Mouse (Mus musculus): ENCODE measurements around the gene Lcn9.

Lcn9 gene

DNA sequence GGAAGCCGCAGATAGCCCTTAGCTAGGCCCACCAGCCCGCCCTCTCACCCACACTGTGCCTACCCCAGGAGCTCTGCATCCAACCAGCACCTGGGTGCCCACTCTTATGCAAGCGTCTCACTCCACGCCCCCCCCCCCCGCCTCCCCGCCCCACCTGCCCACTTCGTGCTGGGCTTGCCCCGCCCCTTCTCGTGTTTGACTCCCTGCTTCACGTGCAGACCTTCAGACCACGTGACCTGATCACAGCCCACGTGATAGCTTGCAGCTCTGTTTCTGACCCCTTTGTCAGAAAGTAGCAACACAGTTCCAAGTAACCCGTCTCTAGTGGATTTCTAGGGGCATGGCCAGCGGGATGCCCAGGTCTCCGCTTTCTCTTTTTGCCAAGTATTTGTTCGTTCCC lies 24.3 kb downstream of the Lcn9 start, which contains the start of gene Sohlh1:
TSS of gene Sohlh1 (minus strand) at position 23 of the 400 bp plus-strand sequence.
- no peak for DNase-seq (ENCODE audit: low spot score in 2 of 2)

- DNase-seq (ENCODE audit: low spot score in 2 of 2) = no peak
Observed at GRCm38 (mm10) chr2:25850330-25850729, 27.4 kb downstream of the Lcn9 start.

- peak; percentile 28 to 67 for DNase-seq (ENCODE audit: low spot score in 2 of 2)
Observed at GRCm38 (mm10) chr2:25852626-25853025, 29.7 kb downstream of the Lcn9 start.

DNA sequence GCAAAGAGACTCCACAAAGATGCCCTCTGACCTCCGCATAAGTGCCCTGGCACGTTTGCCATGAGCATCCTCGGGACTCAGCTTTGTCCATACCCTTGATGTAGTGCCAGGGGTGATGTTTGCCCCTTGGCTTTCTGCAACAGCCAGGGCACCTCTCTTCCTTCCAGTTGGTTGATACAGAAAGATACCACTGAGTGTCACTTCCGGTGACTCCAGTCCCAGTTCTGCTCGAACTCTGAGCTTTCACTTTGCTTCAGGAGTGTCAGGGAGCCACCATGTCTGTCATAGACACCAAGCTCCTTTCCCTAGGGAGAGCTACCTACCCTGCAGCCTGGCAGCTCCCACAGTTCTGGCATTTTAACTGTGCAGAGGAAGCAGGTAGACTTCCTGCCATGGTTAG lies 31.0 kb downstream of the Lcn9 start:
- no peak for DNase-seq (ENCODE audit: low spot score in 2 of 2)

GRCm38 (mm10) chr2:25859891-25860290 lies 36.9 kb downstream of the Lcn9 start:
- no peak for DNase-seq (ENCODE audit: low spot score in 2 of 2)

DNA sequence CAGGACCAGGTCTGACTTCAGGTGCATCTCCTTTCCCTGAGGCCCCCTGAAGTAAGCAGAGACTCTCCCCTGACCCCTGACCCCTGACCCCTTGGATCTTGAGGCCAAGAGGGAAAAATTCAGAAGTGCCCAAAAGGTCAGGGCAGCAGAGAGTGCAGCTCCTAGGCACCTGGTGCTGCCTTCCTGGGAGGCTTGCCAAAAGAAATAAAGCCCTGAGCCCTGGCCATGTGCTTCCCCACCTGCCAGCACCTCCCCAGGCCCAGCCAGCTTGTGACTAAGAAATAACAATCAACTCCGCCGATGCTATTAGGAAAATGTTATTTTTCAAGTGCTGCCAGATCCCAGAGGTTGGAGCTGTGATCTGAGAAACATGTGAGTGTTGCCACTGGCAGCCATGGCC lies 39.1 kb downstream of the Lcn9 start:
- no peak for DNase-seq (ENCODE audit: low spot score in 2 of 2)

- peak in 1 of 2 experiments; percentile 43 for DNase-seq (ENCODE audit: low spot score in 2 of 2)
Observed at GRCm38 (mm10) chr2:25862696-25863270, 39.8 kb downstream of the Lcn9 start.

- DNase-seq (ENCODE audit: low spot score in 2 of 2) = peak in 1 of 2 experiments; percentile 63
Observed at GRCm38 (mm10) chr2:25863337-25864131, 40.6 kb downstream of the Lcn9 start, which contains the start of gene Kcnt1. Gene Kcnt1, plus strand, starts transcription at chr2:25863734.

DNA sequence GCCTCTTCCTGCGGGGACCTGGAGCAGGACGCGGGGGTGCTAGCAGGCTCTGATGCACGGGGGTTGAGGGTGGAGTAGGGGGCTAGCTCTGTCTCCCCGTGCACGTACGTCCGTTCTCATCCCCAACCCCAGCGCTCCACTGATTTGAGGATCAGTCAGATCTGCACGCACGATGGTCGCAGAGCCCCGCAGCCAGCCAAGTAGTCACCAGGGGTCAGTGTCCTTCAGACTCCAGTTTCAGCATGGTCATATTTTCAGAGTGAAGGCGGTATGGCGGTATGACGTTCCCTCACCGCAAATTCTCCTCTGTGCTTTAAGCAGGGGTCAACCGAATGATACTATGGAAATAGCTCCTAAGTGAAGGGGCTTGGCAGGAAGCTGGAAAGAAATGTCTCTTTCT lies 41.3 kb downstream of the Lcn9 start:
- no peak for DNase-seq (ENCODE audit: low spot score in 2 of 2)

GRCm38 (mm10) chr2:25865412-25865811 lies 42.5 kb downstream of the Lcn9 start:
- peak; percentile 71 to 82 for DNase-seq (ENCODE audit: low spot score in 2 of 2)

- peak in 1 of 2 experiments; percentile 55 for DNase-seq (ENCODE audit: low spot score in 2 of 2)
Observed at GRCm38 (mm10) chr2:25866656-25867055, 43.7 kb downstream of the Lcn9 start.
